Mouse (Mus musculus) lung, adult 18-20 months (tissue): ENCODE measurements around the gene Cpn2.

Experiments used
- DNase-seq, 2 experiments: peaks; one replicate each; pipeline ENCODE4 v3.0.0; 2022; ENCODE audit warnings: mixed read lengths in 2 of 2

Cpn2 gene

DNA sequence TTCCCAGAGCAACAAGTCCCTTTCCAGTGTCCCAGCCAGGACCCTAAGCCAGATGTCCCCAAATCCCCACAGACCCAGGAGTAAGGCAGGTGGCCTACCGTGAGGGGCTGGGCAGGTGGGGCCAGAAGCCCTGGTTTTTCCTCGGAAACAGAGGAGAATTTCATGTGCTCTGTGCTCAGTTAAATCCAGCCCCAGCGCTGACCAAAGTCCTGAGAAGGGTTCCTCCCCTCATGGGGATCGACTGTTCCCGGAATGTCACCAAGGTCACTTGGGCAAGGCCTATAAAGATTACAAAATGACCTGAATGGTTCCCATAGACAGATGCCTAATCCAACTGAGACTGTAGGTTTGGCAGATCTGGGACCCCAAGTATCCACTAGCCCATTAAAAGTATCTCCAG lies at the start of gene Cpn2:
Cpn2 (minus strand) TSS at position 141 of the 400 bp plus-strand sequence.
- DNase-seq = no peak

DNA sequence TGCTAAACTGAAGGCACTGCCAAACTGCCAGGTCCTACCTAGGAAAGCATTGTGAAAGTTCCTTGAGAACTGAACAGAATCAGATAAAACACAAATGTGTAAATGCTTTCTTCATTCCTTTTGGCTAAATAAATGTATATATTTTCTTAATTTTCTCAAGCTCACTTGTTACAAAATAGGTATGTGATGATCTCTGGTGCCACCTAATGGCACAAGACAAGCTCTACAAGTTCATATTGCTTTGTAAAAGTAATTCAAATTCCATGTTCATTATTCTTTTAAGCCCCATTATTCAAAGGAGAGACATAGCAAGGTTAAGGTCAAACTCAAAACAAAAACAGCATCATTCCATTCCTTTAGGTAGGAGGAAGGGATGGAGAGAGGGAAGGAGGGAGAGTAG lies 46.9 kb upstream of the Cpn2 start:
- DNase-seq = no peak

DNA sequence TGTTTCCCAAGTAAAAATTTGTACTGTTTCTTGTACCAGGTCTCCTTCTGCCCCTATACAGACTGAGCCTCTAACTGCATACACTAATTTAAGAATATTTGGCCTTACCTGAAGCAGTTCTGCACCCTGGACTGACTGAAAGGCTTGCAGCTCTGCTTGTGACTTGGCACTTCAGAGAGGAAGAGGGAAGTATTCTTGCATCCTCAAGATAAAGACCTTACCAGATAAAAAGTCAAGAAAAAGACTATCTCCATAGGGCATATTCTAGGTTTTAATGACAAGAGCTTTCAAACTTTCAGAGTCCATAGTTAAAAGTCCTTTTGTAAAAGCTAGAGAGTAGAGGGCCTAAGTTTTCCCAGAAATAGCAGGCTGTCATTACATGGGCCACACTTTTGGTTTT lies 43.3 kb upstream of the Cpn2 start, which contains the start of gene Gp5:
Gp5 (minus strand) TSS at position 133 of the 400 bp plus-strand sequence.
- DNase-seq = no peak

DNA sequence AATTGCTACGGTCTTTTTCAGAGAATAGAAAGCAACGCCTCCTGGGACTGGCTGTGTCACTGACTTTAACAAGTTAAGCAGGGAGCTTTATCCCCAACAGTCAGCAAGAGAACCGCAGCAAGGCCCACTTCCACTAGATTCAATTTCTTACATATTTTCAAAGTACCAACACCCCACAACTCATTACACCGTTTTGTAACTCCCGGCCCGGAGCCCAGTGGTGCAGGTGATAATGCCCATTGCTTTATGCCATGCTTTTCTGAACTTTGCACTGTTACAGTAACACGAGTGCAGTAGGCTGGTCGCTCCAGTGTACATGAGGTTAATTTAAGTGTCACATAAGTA lies 42.8 kb upstream of the Cpn2 start:
- no peak for DNase-seq

DNA sequence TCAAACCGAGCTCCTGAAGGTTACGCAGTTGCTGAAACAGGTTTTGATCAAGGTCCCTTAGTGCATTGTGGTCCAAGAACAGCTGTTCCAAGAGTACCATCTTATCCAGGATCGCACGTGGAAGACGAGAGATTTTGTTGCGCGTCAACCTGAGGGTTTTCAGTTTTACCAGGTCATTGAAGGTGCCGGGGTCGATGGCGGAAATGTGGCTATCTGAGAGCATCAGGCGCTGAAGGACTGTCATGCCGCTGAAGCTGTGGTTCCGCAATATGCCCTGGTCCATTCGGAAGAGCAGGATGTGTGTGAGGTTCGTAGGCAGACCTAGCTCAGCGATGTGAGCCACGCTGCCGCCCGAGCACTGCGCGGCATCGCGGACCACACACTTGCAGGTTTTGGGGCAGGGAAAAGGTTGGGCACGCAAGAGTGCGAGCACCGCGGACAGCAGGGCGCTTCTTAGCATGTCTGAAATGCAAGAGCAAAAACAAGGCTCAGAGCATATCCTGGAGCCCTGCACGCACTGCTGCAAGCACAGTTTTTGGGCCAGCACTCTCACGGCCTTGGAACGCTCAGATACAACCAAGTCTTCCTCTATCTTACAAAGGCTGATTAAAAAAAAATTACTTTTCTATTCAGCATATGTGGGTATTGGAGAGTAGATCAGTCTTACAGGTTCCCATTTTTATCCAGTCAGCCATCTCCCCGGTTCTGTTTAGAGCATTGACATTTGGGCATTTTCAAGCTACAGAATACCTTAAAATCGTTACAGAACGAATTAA lies 42.3 kb upstream of the Cpn2 start:
- peak in 1 of 2 experiments; percentile 13 for DNase-seq

DNA sequence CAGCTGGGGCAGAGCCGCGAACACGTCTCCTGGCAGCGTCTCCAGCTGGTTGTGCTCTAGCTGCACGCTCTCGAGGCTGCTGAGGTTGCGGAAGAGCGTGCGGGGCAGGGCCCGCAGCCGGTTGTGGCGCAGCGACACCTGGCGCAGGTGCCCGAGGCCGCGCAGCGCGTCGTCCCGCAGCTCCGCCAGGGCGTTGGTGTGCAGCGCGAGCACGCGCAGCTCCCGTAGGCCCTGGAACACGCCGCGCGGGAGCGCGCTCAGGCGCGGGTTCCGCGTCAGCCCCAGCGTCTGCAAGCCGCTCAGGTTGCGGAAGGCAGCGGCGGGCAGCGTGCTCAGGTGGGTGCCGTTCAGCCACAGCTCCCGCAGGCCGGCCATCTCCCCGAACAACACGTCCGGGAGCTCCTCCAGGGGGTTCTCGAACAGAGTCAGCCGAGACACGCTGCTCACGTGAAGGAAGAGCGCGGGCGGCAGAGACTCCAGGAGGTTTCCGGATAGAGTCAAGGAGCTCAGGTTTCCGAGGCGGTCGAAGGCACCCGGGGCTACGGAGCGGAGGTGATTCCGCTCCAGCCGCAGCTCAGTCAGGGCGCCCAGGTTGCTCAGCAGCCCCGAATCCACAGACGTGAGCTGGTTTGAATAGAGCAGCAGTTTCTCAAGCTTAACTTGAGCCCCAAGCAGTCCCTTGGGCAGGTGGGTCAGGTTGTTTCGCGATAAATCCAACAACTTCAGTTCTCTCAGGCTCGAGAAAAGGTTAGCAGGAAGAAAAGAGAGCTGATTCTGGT lies 41.5 kb upstream of the Cpn2 start:
- peak; percentile 20 to 37 for DNase-seq

DNA sequence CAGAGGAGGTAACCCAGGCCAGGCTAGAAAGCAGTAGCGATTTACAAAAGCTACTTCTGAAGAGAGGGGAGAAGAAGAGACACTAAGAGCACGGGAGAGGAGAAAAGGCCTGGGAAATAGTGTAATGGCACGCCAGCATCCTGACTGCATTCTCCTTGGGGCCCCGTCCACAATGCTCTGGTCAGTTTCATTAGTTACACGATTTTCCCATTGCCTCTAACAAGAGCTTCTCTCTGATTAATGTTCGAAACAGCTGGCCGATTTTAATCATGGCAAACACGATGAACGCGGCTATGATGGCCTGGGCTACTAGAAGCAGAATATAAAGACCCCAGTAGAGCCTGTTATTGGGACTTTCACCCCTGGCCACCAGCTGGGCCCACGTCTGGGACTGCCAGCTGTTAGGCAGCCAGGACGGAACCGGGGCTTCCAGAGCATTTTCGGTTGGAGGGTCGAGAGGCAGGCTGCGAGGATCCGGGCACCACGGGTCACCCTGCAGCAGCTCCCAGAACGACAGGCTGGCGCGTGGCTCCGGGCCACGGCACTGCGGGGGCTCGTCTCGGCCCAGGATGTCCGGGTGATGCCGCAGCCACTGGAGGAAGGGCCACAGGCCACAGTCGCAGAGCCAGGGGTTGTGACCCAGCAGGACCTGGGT lies 40.8 kb upstream of the Cpn2 start:
- DNase-seq = no peak

DNA sequence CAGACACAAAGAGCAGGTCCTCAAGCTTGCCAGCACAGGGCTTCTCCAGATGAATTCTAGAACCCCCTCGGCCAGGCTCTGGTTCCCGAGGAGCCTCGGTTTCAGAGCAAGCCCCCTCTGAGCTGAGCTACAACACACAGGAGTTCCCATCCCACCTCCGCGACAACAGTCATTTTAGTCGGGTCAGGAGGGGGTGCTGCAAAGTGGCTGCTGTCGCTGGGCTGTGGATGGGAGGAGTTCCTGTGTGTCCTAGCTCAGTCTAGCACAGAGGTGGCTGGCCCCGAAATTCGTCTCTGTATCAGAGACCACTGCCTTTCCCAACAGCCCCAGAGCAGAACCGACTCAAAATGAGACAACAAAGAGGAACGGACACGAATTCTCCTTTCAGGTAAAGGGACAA lies 40.0 kb upstream of the Cpn2 start:
- no peak for DNase-seq

DNA sequence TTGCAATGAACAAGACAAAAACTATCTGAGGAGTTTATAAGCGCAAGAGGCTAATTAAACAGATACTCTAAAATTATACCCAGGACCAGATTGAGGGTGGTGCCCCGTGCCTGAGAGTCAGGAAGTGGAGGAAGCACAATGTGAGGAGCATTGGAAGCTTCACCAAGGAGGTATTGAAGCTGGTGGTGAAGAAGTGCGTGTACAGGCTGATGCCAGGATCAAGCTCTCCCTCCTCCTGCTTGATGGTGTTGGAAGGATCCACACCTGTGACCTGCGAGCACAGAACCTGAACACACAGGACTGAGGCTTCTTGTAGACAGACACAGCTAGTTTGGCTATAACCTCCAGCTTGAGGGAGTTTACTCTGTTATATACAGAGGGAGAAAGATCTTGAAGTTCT lies 38.8 kb upstream of the Cpn2 start:
- DNase-seq = no peak

DNA sequence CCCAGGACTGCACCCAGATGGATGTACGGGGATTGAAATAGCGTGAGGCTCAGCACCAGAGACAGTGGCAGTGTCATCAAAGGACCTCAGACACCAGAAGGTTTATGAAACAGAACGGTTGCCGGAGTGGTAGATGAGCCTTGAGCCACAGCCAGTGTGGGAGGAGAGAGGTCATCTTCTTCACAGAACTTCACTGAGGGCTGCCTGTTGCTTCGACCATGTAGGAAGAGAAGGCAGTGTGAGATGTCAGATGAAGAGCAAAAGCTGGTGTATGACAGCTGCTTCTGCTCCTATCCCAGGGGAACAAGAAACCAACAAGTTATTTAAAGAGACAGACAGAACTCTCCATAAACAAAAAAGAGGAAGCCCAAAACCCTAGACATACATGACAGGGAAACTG lies 36.9 kb upstream of the Cpn2 start:
- DNase-seq = no peak

DNA sequence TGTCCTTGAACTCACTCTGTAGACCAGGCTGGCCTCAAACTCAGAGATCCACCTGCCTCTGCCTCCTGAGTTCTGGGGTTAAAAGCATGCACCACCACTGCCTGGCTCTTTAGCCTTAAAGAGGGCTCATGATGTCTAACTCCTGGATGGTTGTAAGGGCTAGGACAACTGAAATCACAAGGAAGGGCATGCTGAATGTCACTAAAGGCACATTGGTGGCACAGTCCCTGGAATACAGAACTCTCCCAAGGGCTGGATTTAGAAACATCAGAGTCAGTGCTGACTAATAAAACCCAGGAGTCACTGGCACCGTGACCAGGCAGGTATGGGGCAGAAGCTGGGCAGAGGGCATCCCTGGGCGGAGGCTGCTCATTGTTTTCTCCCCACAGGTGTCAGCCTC lies 36.1 kb upstream of the Cpn2 start:
- DNase-seq = no peak

DNA sequence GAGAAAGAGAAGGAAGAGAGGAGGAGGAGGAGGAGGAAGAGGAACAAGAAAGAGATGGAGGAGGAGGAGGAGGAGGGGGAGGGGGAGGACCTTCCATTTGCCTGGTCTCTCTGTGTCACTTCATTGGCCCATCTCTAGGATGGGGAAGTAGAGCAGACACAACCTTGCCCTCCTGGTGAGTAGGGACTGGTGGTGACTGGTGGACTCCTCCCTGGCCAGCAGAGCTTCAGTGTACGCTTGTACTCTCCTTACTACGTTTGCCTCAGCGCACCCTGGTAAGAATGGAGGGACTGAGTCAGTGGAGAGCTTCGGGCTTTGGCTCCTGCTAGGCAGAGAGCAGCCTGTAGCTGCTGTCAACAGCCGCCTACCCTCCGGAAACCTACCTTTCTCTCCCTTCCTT lies 35.4 kb upstream of the Cpn2 start:
- no peak for DNase-seq

DNA sequence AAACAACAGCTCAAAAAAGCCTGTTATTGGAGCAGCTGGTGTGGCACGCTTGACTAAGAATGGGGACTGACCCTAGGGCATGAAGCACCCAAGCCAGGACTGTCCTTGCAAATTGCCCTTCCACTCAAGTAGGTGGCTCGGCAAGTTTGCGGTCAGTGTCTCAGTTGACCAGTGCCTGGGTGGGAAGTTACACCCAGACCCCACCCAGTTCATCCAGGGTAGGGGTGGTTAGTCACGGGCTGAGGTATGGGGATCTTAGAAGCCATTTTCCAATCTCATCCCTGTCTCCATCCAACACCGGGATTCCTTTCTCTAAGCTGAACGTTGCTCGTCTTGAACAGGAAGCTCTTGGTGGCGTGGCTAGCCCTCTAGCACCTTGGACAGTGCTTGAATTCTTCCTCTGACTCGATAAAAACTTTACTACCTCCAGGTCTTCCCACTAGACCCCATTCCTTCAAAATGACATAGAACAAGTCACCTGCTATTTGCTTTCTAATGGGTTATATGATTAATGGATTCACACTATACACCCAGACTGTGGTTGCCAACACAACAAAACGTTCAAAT lies 32.5 kb upstream of the Cpn2 start:
- no peak for DNase-seq

DNA sequence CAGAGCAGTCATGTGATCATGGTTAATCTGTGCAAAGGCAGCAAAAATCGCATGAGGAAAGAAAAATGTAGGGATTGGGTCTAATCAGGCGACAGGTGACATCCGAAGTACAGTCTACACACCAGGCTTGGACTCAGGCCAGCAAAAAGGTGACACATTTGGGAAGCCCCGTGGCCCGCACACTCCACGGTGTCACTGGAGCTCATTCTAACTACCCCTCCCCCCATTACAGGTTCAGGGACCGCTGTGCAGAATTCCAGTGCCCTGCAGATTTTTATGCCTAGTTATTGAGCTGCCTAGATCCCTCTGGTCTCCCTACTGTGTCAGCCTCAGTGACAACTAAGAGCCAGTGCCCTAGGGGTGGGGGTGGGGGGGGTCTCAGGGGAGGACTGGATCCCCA lies 30.2 kb upstream of the Cpn2 start:
- no peak for DNase-seq

DNA sequence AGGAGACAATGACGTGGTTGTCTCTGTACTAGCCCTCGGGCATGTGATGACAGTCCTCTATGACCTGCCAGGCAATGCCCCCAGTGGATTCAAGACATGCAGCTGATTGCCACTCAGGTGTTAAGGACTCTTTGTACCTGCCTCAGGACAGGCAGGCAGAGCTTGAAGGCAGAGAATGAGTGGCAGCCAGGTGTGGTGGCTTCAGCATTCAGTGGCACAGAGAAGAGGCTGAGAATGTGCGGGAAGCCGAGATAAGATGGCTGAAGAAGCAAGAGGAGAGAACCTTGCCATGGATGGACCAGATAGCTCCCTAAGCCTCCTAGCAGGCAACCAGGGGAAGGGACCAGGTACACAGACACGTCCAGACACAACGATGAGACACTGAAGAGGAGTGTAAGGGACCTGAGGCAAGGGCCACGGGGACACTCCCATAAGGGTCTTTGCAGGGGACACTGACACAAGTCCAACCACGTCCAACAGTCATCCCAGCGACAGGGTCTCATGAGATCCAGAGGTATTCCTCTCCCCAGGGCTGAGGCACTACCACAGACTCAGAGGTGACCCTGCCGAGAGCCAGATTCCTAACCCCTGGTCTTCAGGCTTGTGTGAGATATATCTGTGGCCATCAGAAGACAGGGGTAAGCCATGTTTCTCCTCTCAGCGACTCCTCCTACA lies 29.4 kb upstream of the Cpn2 start:
- DNase-seq = no peak

DNA sequence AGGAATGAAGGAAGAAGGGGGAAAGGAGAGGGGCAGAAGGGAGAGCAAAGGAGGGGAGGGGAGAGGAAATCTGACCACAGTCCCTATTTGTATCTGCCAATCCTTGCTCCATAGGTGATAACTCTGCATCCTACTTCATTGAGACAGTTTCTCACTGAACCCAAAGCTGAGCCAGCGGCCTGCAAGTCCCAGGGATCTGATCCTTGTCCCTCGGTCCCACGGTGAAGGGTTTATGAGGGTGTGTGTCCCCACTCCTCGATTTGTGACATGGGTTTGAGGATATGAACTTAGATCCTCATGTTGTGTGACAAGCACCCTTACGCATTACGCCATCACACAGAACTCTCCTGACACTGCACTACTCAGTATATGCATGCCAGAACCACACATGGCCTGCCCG lies 27.8 kb upstream of the Cpn2 start:
- no peak for DNase-seq

DNA sequence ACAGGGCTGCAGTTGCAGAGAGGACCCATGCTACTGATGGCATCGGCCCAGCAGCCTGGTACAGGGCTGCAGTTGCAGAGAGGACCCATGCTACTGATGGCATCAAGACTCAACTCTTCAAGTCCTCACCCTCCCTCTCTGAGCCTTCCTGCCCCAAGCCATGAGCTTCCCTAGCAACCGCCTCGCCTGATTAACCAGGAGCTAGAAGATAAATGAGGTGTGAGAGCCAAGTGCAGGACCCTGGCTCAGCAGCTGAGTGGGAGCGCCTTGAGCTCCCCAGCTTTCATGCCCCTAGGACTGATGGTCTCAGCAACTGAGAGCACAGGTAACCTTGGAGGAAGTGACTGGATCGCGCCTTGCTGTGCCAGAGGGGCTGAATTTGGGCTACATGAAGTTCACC lies 23.1 kb upstream of the Cpn2 start:
- no peak for DNase-seq

DNA sequence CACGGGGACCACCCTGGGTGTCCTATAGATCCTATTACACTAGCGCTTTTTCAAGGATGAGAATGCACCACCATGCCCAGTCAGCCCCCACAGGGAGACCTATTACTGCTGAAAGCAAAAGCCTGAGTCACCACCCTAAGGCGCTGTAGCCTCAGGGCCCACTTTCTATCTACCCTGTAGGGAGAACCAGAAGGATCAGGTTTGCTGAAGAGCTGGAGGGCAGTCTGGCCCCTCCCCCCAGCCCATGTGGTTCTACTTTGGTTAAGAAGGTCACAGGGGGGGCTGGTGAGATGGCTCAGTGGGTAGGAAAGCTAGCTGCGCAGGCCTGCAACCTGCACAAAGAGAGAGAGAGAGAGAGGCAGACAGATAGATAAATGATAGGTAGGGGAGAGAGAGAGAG lies 18.4 kb upstream of the Cpn2 start:
- no peak for DNase-seq

DNA sequence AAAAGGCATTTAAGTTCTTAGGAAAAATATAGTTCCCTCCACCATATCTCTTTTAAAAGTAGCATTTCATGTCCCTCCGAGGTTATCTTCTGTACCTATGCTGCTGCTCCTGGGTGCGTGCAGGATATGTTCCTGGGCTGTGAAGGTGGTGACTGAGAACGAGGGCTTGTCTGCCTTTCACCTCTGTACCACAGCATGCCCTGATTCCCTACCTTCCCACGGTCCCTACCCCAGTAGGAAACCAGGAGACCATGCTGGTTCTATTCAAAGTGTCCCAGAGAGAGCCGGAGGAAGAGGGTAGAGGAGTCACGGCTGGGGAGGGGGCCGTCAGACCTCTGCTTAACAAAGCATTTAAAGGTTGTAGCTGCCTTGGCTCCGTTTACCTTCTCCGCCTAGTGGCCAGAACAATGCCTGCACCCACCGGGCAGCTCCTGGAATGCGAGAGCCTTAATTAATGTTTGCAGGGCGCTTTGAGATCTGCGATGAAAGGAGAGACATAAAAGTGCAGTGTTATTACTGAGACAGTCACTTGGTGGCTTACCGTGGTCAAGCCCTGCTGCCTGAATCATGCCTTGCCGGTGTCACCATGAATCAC lies 16.5 kb upstream of the Cpn2 start:
- peak in 1 of 2 experiments; percentile 20 for DNase-seq

DNA sequence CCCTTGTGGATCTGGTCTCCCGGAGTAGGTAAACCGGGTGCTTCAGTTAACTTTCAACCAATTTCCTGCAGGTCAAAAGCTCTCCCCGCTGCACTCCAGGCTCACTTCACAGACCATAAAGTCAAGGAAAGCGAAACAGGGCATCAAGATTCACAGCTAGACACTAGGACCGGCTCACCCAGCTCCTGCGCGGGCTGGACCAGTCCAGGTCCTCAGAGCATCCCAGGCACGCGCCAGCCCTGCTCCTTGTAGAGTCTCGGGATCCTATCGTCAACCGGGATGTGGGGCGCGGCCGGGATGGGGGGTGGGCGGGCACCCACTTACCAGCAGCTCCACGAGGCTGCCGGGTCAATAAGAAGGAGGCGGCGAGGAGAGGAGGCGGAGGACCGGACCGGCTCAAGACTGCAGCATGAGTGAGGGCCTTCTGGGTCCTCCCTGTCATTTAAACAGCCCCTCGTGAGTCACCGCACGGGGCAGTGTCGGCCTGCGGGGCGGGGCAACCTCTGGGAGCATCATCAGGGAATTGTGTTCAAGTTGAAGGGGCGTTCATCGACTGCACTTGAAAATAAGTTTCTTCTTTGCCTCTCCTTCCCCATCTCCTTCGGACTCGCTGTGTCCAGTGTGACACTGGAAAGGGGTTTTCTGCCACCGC lies 15.7 kb upstream of the Cpn2 start, which contains the start of gene Lrrc15:
Lrrc15 (minus strand) TSS at position 413 of the 652 bp plus-strand sequence.
- no peak for DNase-seq

DNA sequence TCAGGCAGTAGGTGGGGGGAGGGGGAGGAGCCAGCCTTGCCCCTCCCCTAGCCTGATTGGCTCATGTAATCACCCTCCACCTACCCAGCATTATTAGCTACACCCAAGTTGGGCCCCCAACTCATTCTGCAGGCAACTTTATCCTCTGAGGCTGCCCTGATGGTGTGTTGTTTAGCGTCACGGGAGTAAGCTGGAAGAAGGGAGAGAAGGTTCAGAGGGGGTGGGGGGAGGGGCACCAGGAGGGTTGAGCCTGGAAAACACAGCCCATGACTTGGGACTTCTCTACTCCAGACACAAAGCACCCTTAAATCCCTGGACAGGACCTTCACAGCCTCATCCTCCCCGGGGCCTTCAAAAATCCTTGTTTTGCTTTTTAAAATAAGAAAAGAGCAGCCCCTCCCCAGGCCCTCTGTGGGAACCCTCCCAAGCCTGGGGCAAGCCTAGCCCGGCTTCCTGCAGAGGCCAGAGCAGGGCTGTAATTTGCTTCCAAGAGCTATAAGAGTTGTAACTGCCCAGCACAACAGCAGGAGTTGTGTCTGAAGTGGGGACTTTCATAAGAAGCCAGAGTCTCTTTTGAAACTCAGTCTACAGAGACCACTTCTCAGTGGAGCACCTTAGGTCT lies 13.5 kb upstream of the Cpn2 start:
- DNase-seq = no peak
